Mouse (Mus musculus) hindbrain, embryonic 15.5 days (tissue): ENCODE measurements at regions not wholly inside any gene's neighbourhood (a gene's known extent, or its start where the extent isn't known, plus 50 kb on each side); places are given as distances from the start of the nearest gene placed in this dataset.

Experiments used
- ATAC-seq: fragments of 200-750 bp; cut with Nextera tagmentation; 2 replicates; pipeline ENCODE4 v1.8.0; 2017; ENCODE audit warnings: low read depth, moderate number of reproducible peaks, moderate TSS enrichment; ENCODE audit not compliant: low FRiP score
- H3K27ac ChIP-seq: fragments of 300-500 bp; sonication (generic); replicated peaks from 2 replicates; pipeline ENCODE4 v1.5.1; 2015; ENCODE audit warnings: mild to moderate bottlenecking, inconsistent platforms
- H3K27me3 ChIP-seq: fragments of 300-500 bp; sonication (generic); 2 replicates; pipeline ENCODE4 v1.6.1; 2015; ENCODE audit warnings: control low read depth, inconsistent platforms
- H3K36me3 ChIP-seq: fragments of 300-500 bp; sonication (generic); 2 replicates; pipeline ENCODE4 v1.6.1; 2015; ENCODE audit warnings: control low read depth, inconsistent platforms
- H3K4me1 ChIP-seq: fragments of 300-500 bp; sonication (generic); replicated peaks from 2 replicates; pipeline ENCODE4 v1.6.1; 2015; ENCODE audit warnings: control low read depth, inconsistent platforms
- H3K4me2 ChIP-seq: fragments of 300-500 bp; sonication (generic); 2 replicates; pipeline ENCODE4 v1.6.1; 2015; ENCODE audit warnings: moderate library complexity, mild to moderate bottlenecking, inconsistent platforms
- H3K4me3 ChIP-seq: fragments of 300-500 bp; sonication (generic); 2 replicates; pipeline ENCODE4 v1.5.1; 2015; ENCODE audit warnings: mild to moderate bottlenecking, inconsistent platforms
- H3K9ac ChIP-seq: fragments of 300-500 bp; sonication (generic); 2 replicates; pipeline ENCODE4 v1.6.1; 2015; ENCODE audit warnings: inconsistent platforms
- H3K9me3 ChIP-seq: fragments of 300-500 bp; sonication (generic); 2 replicates; pipeline ENCODE4 v1.6.1; 2016; ENCODE audit warnings: control low read depth, inconsistent platforms
- WGBS: fragments of 180-500 bp; shearing (Covaris S2); methylation state at CpG from one replicate; pipeline ENCODE4 v1.1.7; 2015; 5-methylcytosine and 5-hydroxymethylcytosine counted together

- Histone ChIP-seq H3K27ac (no peak overlapping the region), H3K4me2 (no peak overlapping the region), H3K27me3 (no peaks in the 10 kb centered on the region), H3K9me3 (no peaks in the 10 kb centered on the region), H3K9ac (no peak overlapping the region), H3K4me3 (no peak overlapping the region), H3K4me1 (0 out of 2 replicates have a peak, but pooled peaks cover 5% of the 10 kb centered on the region), H3K36me3 (no peaks in the 10 kb centered on the region)
- 78% methylated on average over 2 of the region's 2 CpGs for WGBS
- no peak for ATAC-seq
These were observed 115.8 kb upstream of the Serp2 start for GRCm38 (mm10) chr14:76672442-76672841.

DNA sequence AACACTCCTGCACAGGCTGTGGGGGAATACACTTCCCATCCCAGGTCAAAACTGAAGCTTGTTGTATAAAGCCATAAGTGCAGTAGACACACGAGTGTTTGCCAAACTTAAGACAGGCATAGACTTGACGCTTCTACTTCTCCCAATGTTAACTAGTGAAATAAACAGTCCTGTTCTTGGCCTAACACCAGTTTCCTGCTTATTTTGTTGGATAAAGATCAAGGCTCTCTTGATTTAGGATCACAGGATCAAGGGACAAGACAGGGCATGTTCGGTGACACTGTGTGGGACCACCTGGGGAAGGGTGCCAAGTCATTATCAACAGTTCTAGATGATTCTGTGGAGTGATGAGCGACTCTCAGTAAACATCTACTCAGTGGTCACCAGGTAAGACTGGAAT, 114.3 kb upstream of the Serp2 start:
- H3K27me3 ChIP-seq = no peaks in the 10 kb centered on the region
- no peak for ATAC-seq
- H3K36me3 ChIP-seq = no peaks in the 10 kb centered on the region
- H3K4me3 ChIP-seq = no peak overlapping the region
- H3K27ac ChIP-seq = no peak overlapping the region
- WGBS = 86% methylated on average over 4 of the region's 4 CpGs
- no peak overlapping the region for H3K9ac ChIP-seq
- H3K9me3 ChIP-seq = no peaks in the 10 kb centered on the region
- H3K4me1 ChIP-seq = 0 out of 2 replicates have a peak, but pooled peaks cover 5% of the 10 kb centered on the region
- H3K4me2 ChIP-seq = no peak overlapping the region

DNA sequence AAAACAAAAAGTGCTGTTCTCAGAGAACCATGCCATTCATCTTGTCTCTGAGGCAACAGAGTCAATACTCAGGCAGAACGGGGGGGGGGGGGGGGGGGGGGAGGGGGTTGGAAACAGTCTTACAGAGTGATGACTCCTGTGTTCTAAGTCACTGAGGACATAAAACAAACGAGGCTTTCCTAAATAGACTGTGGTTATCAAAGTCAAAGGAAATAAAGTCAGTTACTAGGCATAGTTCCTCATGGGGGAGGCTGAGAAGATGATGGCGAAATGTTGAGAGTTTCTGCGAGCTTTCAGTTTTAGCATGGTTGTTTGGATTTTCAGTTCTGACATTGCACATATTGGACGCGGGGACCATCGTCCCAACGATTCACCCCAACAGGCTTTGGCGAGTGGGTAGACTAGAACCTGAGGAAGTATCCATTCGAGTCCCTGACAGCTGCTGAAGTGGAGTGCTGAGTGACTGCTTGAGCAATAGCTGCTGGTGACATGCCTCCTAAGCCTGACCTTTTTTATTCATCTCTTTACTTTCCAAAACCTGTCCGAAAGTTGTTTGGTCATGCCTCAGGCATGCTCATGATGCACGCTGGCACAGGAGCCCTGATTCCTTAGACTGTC, 109.2 kb upstream of the Serp2 start:
- Histone ChIP-seq H3K36me3 (no peaks in the 10 kb centered on the region), H3K4me1 (no peaks in the 10 kb centered on the region), H3K9ac (no peak overlapping the region), H3K27me3 (no peaks in the 10 kb centered on the region), H3K4me3 (no peak overlapping the region), H3K27ac (no peak overlapping the region), H3K9me3 (no peaks in the 10 kb centered on the region), H3K4me2 (no peak overlapping the region)
- no peak for ATAC-seq
- WGBS = 73% methylated on average over 12 of the region's 12 CpGs

DNA sequence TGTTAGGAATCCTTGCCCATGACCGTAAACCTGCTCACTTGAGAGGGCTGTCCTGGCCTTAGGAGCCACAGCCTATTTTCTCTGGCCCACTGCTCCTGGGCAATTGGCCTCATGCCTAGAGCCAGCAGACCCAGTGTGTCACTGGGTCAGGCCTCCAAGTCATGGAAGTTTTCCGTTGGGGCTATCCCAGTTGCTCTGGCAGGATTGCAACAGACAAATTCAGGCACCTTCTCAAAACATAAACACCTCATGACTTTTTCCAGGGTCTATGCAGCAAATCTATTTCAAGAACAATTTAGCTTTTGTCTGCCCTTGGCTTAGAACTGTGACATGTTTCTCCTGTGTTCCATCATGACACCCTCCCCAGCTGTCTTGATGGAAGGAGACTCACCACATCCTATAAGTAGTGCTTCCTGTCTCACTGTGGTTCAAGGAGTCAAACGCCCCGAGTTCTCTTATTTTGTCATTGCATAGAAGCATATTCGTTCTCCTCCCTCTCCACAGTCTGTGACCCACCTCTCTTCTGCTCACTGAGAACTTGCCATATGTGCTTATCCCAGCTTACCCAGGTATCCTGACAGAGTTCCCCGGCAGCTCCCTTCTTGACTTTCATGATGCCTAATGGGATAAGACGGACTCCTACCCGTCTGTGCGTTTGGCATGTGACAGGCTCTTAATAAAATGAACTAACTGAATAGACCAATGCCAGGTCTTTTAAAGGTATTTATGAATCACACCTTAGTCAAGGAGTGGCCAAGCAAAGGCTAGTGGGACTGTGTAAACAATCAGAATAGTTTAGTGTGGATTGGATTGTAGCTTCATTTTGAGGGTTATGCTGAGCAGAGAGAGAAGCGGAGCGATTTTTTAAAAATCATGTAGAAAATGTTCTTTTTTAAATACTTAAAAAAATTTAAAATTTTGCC, 108.2 kb upstream of the Serp2 start:
- Histone ChIP-seq H3K9ac (no peak overlapping the region), H3K4me2 (no peak overlapping the region), H3K27me3 (no peaks in the 10 kb centered on the region), H3K27ac (no peak overlapping the region), H3K9me3 (no peaks in the 10 kb centered on the region), H3K4me3 (no peak overlapping the region), H3K36me3 (no peaks in the 10 kb centered on the region), H3K4me1 (no peaks in the 10 kb centered on the region)
- ATAC-seq = no peak
- WGBS = 84% methylated on average over 11 of the region's 11 CpGs

- no peak overlapping the region for H3K9ac ChIP-seq
- ATAC-seq = no peak
- 93% methylated on average over 2 of the region's 2 CpGs for WGBS
- no peaks in the 10 kb centered on the region for H3K4me1 ChIP-seq
- H3K9me3 ChIP-seq = no peaks in the 10 kb centered on the region
- H3K27ac ChIP-seq = no peak overlapping the region
- no peak overlapping the region for H3K4me3 ChIP-seq
- no peaks in the 10 kb centered on the region for H3K36me3 ChIP-seq
- no peaks in the 10 kb centered on the region for H3K27me3 ChIP-seq
- H3K4me2 ChIP-seq = no peak overlapping the region
These were observed 107.1 kb upstream of the Serp2 start for GRCm38 (mm10) chr14:76663816-76664215.

DNA sequence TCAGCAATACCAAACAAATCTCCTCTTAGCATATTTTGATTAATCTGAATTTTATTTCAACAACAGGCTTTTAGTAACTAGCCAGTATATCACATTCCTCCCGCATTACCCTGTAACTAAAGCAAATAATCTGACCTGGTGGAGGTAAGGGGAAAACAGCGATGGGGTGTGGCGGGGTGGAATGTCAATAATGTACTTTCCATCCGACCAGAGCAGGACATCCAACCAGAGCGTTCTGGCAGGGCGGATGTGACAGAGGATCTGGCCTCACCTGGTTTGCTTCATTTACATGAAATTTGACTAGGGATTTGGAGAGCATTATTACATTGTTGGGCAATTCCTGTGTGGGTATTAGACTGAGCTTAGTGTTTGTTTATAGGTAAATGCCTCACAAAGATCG, 106.2 kb upstream of the Serp2 start:
- Histone ChIP-seq H3K9me3 (no peaks in the 10 kb centered on the region), H3K4me1 (peaks cover 8% of the 10 kb centered on the region), H3K27ac (no peak overlapping the region), H3K27me3 (no peaks in the 10 kb centered on the region), H3K4me2 (no peak overlapping the region), H3K9ac (no peak overlapping the region), H3K4me3 (no peak overlapping the region), H3K36me3 (no peaks in the 10 kb centered on the region)
- 87% methylated on average over 7 of the region's 7 CpGs for WGBS
- ATAC-seq = no peak

DNA sequence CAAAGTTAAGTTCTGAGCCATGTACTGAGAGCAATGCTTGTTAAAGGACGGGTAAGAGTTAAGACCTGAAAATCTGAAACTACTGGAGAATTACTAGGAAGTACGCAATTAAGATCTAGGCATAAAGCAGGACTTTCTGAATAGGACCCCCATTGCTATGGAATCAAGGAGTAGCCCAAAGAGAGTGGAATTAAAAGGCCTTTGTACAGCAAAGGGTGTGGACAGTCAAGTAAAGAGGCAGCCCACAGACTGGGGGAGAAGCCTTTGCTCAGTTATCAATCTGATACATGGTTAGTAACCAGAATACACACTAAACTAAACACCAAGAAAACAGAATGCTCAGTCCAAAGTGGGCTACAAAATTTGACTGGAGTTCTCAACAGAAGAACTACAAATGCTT, 104.2 kb upstream of the Serp2 start:
- 75% methylated on average over 2 of the region's 2 CpGs for WGBS
- no peak overlapping the region for H3K9ac ChIP-seq
- no peak for ATAC-seq
- no peak overlapping the region for H3K4me3 ChIP-seq
- no peaks in the 10 kb centered on the region for H3K27me3 ChIP-seq
- no peaks in the 10 kb centered on the region for H3K9me3 ChIP-seq
- peaks cover 20% of the 10 kb centered on the region for H3K4me1 ChIP-seq
- no peaks in the 10 kb centered on the region for H3K36me3 ChIP-seq
- no peak overlapping the region for H3K27ac ChIP-seq
- no peak overlapping the region for H3K4me2 ChIP-seq

- Histone ChIP-seq H3K27me3 (no peaks in the 10 kb centered on the region), H3K27ac (no peak overlapping the region), H3K9me3 (no peaks in the 10 kb centered on the region), H3K4me2 (no peak overlapping the region), H3K36me3 (no peaks in the 10 kb centered on the region), H3K4me3 (no peak overlapping the region), H3K9ac (no peak overlapping the region), H3K4me1 (peaks cover 20% of the 10 kb centered on the region)
- WGBS = 62% methylated on average over 15 of the region's 15 CpGs
- ATAC-seq = no peak
These were observed 102.3 kb upstream of the Serp2 start for GRCm38 (mm10) chr14:76658952-76659502.

DNA sequence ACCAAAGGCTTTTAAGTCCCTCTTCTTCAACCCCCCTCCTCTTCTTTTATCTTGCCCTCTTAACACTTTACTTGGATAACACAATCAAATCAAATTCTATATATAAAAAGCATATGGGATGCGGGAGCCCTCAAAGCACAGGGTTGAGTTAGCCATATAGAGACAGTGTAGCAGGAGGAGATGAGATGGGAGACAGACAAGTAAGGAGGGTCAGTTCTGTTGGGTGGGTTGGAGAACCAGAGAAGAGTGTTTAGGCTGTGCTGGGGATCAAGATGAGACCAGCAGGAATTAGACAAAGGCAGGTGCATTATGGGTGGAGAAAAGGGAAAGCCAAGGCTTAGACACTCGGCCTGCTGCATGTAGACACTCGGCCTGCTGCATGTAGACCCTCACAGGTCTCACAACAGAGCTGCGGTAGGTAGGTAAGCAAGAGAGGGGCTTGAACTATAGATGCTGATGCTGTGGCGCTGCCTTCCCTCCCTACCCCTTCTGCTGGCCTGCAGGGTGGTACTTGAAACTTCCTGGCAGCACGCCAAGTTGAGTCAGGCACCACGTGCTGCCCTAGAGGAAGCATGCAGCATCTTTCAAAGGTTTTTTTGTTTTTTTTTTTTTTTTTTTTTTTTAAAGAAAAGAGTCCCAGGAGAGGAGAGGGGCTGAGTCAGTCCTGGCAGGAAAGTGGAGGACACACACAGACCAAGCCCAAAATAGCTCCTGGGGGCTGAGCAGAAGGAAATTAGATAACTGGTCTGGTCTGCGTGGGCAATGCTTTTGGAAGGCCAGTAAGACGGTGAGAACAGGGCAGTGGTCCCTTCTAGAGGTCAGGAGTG, 101.3 kb upstream of the Serp2 start:
- Histone ChIP-seq H3K36me3 (no peaks in the 10 kb centered on the region), H3K9me3 (no peaks in the 10 kb centered on the region), H3K4me2 (no peak overlapping the region), H3K4me3 (no peak overlapping the region), H3K27ac (peak overlapping the region; percentile 48), H3K27me3 (no peaks in the 10 kb centered on the region), H3K9ac (no peak overlapping the region), H3K4me1 (peaks cover 20% of the 10 kb centered on the region)
- WGBS = 36% methylated on average over 9 of the region's 9 CpGs
- ATAC-seq = peak; percentile 80

DNA sequence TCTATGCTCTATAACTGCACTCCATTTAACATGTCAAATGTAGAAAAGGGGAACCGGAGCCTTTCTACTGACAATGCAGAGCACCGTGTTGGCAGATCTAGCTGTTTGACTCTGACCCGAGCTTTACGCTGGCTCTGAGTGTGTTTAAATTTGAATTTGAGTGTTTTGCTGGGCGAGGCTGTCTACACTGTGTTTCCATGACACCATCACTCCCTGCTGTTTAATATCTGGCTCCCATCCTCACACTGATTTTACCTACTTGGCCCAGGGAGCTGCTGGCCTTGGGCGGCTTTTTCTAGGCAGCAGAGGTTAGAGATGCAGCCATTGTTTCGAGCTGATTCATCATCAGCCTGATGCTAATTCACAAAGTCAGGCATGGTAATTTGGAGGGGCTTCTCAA, 100.7 kb upstream of the Serp2 start:
- H3K4me3 ChIP-seq = no peak overlapping the region
- H3K27ac ChIP-seq = peak overlapping the region; percentile 48
- WGBS = 18% methylated on average over 7 of the region's 7 CpGs
- H3K4me1 ChIP-seq = peaks cover 25% of the 10 kb centered on the region
- no peak overlapping the region for H3K9ac ChIP-seq
- no peaks in the 10 kb centered on the region for H3K9me3 ChIP-seq
- H3K4me2 ChIP-seq = no peak overlapping the region
- no peaks in the 10 kb centered on the region for H3K27me3 ChIP-seq
- peak; percentile 55 for ATAC-seq
- no peaks in the 10 kb centered on the region for H3K36me3 ChIP-seq

GRCm38 (mm10) chr14:76652356-76653126, 95.9 kb upstream of the Serp2 start:
- Histone ChIP-seq H3K4me2 (no peak overlapping the region), H3K9me3 (no peaks in the 10 kb centered on the region), H3K4me1 (peaks cover 20% of the 10 kb centered on the region), H3K27ac (peak overlapping the region; percentile 39), H3K36me3 (no peaks in the 10 kb centered on the region), H3K4me3 (no peak overlapping the region), H3K9ac (no peak overlapping the region), H3K27me3 (no peaks in the 10 kb centered on the region)
- peak; percentile 71; the same call in 1 of the 2 replicates for ATAC-seq
- WGBS = 42% methylated on average over 9 of the region's 9 CpGs
